Mouse (Mus musculus) adrenal gland, adult (tissue): Measurements from ENCODE around the gene Polr3g.
A peak's percentile ranks its signal among the peaks of the same experiment; 100 is the strongest.
"Not testable (repeated sequence)": the region's sequence is repeated elsewhere in the genome, so short reads cannot be mapped to it uniquely, and the experiment has no call there.

Experiments
- DNase-seq, 2 experiments: peaks; one replicate each; pipeline ENCODE4 v3.0.0; 2022 to 2023; ENCODE audit warnings: low spot score in 1 of 2; ENCODE audit not compliant: inconsistent age in 2 of 2

Polr3g gene

DNA sequence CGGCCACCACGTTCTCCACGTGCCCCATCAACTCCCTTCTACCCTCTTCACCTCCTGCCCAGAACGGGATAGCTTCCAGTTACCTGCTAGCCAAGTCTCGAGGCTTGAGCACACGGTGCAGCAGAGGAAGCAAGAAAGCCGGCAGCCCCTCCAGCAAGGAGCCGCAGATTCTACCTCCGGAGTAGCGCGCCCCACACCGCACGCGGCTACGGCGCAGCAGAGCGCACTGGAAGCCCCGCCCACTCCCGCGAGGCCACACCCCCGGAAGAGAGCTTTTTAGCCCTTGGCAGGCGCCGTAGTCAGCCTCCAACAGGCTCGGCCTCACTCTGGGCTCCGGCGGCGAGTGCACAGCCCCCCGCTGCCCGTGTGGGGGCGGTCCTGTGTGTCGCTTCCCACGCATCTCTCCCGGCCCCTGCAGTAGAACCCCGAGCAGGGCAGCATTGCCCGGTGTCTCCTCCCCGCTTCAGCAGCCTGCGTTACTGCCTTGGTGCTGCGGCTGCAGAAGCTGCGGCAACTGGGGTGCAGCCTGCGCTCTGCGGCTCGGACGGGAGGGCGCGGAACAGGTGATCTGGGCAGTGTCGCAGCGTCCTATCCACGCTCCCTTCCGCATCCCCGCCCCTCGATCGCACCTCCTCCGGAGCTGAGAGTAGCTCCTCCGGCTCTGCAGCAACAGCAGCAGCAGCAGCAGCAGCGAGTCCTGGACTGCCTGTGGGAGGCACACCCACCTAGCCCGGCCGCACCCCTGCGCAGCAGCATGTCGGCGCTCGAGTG, at the start of gene Polr3g, which contains the start of gene Mblac2:
Gene Polr3g (minus strand): TSS at position 239 of the 771 bp plus-strand sequence.
Gene Mblac2 (plus strand): TSS at position 567 of the 771 bp plus-strand sequence.
- DNase-seq, result peak; percentile 97 to 99

DNA sequence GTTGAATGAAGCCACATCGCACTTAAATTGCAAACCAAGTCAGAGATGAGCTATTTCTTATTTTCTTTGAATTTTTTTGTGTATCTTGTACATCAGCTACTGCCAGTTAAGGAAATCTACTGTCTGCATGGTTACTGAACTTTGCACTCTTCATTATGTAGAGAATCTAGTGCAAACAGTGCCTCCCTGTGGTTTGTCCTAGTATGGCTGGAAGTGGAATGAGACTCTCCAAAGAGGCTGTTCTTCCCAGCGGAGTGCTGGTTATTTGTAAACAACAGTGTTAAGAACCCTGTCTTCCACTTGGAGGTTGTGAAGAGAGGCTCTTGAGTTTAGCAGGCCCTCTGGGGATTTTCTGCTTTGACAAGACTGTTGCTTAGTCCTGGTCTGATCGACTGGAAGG, 49.6 kb upstream of the Polr3g start:
- DNase-seq, result peak; percentile 40 to 83

DNA sequence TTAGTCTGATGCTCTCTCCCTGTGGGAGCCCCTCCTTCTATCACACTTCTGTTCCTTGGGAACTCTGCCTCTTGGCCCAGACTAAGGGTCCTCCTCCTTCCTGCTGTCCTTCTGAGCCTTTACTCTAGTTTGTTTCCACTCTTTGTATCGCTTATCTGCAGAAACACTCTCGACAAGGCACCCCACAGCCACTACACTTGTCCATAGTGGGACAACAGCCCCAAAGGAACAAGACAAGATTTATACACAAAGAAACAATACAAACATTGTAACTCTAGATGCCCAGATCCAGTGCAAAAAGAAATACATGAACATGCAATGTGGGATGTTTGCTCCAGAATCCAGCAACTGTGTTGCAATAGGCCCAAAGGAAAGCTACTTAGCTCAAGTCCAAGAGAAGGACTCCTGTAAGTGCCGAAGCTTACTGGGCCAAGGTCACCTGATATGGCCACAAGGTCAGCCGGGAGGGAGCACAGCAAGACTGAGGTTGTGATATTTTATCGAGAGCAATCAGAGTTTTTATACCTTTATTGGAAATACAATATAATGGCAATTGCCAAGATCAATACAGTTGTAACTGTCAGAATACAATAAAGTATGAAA, 46.3 kb upstream of the Polr3g start:
- DNase-seq, result peak; percentile 45 to 72

DNA sequence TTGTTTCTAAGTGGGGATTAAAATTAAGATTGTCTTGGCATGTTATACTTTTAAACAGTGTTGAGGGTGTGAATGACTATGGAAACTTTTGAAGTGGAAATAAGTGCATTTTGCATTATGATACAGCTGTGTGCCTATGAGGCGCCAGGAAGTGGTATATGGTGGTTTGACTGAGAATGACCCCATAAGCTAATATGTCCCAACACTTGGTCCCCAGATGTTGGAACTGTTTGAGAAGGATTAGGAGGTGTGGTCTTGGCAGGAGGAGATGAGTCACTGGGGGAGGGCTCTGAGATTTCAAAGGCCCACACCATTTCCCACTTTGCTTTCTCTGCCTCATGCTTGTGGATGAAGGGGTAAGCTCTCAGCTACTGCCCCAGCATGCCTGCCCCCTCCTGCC, 44.5 kb upstream of the Polr3g start:
- no peak for DNase-seq

DNA sequence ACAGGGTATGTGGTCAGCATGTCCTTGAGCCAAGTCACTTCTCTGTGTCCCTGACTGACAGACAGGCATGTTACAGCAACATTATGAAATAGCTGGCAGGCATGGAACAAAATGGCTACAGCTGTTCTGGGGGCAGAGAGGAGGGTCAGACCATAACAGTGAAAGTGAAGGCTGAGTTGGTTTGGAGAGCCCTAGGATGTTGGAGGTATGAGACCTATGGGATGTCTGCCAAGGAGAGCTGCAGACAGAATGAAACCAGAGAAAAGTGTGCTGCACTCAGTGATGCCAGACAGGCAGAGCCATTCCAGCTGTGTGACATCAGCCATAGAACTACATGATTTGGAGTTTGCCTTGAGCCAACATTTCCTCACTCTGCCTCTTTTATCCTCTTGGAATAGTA, 44.1 kb upstream of the Polr3g start:
- peak in 1 of 2 experiments; percentile 70 for DNase-seq

DNA sequence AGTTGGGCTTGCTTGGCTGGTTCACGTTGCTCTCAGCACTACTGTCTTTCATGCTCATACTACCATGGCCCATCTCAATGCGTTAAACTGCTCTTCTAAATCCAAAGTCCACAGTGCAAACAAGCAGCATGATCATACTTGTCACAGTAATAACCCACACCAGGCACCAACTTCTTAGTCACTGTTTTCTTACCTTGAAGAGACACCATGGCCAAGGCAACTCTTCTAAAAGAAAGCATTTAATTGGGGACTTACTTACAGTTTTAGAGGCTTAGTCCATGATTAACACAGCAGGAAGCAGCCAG, 33.2 kb upstream of the Polr3g start:
- no peak for DNase-seq

DNA sequence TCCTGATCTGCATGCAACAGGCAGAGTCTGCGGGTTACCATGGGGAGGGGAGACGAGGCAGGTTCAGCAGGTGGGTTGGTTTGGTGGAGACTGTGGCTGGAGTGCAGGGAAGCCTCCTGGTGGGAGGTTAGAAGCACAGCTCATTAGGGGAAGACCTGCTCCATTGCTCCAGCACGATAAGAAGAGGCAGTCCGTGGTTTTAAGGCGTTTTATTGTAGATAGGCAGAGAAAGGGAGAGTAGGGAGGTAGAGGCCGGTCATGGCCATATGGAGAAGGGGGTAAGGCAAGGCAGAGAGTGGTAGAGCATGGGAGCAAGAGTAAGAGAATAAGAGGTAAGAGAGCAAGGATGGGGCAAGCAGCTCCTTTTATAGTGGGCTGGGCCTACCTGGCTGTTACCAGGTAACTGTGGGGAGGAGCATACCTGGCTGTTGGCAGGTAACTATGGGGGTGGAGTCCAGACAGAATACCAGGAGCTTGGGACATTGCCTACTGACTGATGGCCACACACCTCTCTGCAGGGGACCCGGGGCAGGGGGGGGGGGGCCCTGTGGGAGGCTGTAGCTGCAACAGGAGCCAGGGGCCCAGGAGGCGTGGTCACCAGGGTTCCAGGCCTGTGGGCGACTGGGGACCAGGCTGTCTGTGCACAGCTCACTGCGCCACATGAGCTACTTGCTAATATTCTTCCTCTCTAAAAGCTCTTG, 32.7 kb upstream of the Polr3g start:
- no peak for DNase-seq

DNA sequence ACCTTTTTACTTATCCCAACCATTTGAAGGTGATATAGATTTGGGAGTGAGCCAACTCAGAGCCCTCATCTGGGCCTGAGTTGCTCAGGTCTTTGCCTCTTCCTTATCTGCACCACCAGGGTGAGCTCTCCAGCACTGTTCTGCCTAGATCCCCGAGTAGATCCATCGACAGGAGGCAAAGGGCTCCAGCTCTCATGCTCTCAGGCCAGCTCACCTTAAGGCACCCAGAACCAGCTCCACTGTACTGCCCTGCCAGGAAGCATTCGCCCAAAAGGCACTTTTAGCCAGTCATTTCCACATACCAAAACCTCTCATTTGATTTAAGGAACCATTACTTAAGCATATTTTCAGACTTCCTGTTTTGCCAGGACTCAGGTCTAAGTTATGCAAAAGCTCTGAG, 30.1 kb upstream of the Polr3g start:
- no peak for DNase-seq

DNA sequence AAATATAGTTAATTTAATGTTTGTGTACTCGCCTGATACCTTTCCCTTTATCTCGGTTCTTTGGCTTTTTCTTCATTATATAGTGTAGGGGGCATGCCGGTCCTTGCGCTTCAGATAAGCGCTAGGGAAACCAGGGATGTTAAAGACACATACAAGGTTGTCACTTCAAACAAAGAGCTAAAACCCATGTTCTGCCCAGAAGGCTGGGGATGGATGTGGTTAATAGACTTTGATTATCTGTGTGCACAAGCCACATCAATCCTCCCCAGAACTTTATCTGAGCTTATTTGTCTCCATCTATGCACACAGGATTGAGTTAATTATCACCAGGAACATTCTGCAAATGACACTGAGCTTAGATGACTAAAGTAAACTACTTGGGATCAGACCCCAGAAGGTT, 25.8 kb upstream of the Polr3g start:
- no peak for DNase-seq

DNA sequence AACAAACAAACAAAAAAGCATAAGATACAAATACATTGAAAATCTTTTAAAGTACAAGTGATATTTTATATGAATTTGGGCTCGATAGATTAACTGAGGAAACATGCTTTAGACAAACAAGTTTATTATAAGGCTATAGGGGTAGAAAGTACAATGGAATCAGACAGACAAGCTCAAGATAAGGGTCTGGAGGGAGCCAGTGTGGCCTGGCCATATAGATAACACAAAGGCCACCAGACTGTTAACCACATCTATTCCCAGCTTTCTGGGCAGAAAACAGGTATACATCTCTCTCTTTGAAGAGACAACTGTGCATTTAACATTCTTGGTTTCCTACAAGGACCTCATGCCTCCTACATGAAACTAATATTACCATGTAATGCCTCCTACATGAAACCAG, 19.5 kb upstream of the Polr3g start:
- no peak for DNase-seq

DNA sequence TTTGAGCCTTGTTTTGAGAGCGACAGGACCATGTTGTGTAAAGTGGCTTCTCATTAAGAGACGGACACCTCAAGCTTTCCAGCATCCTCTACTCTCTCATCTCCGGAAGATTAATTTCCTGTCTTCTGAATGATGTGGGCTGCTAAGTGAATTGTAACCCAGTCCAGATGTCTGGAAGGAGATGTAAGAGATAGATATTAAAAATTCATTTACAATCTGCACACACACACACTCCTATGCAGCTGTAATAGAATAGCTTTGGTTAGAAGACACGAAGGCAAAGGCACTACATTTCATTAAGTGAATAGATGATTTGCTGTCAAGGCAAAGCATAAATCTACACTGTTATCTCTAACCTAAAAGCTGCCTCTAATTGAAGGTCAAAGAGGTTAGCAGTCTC, 18.3 kb upstream of the Polr3g start:
- no peak for DNase-seq

DNA sequence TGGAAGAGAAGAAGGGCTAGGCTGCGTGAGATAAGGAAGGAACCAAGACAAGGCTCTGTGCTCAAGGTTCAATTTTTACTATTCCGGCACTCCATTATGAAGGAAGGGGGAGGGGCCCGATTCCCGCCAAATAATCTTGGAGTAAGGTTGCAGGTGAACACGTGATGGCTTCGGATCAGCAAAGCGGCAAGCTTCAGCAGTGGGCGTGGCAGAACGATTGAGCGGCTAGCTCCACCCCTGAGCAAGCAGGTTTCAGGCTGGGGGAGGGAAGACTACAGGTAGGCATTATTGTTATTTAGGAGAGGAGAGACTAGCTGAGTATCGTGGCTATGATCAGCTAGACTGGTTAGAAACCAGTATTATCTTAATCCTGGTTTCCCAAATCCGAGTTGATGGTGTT, 17.3 kb upstream of the Polr3g start:
- not testable (repeated sequence) for DNase-seq

DNA sequence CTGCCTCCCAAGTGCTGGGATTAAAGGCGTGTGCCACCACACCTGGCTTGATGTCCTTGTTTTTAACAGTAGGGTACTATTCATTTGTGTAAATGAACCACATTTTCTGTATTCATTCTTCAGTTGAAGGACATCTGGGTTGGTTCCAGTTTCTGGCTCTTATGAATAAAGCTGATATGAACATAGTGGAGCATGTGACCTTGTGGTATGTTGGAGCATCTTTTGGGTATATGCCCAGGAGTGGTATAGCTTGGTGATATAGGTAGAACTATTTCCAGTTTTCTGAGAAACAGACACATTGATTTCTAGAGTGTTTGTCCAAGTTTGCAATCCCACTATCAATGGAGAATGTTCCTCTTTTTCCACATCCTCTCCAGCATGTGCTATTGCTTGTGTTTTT, 3.1 kb upstream of the Polr3g start:
- no peak for DNase-seq

DNA sequence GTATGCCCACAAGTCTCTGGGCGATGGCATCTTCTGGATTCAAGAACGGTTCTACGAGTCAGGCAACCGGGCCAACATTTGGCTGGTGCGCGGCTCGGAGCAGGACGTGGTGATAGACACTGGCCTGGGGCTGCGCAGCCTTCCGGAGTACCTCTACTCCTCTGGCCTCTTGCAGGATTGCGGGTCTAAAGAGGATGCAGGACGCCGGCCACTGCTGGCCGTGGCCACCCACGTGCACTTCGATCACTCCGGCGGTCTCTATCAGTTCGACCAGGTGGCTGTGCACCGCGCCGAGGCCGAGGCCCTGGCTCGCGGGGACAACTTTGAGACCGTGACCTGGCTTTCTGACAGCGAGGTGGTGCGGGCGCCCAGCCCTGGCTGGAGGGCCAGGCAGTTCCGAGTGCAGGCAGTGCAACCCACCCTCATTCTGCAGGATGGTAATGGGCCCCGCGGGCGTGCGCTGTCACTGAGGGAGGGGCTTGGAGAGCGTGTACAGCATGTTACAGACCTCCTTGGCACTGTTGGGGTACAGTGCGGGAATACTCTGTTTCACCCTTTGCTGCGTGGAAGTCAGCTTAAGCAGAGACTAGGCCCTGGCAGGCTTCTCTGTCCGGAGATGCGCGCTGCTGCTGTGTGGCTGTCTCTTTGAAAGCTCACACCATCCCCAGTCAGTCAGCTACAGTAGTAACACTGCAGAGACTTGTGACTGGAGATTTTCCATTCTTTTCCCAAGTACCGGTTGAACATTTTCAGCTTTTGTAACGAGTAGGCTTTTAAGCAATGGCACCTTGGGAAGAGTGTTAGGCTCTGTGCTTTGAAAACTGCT, 946 bp upstream of the Polr3g start:
- peak in 1 of 2 experiments; percentile 59 for DNase-seq

DNA sequence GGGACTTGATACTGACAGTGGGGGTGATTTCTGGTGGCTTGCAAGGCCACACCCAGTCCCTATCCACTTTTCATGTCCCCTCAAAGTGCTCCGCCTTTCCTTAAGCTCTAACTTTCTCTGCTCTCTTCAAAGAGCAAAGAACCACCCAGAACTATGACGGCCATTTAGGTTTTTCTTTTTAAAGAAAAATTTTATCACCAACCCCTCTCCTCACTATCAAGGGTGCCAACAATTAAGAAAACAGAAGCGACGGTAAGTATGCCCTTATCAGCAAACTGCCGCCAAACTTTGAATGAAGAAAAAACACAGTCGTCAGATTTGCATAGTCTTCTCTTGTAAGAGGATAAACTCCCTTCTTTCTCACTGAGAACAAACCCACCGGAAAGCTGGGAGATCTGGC, 547 bp downstream of the Polr3g start:
- DNase-seq, result no peak

DNA sequence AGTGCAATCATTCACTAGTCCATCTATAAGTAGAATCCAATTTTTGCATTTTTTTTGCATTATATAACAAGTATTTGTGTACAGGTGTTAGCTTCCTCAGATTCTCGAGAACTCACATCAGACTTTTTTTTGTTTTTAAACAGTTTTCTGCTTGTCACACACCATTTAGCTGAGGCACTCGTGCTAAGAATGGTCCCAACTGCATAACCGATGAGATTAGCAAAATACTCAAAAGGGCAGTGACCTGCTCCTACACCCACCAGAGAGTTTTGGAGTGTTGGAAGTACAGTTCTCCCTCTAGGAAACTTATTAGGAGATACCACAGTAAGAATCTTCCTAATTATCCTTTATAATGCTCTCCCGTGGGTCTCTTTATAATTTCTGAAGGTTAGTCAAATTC, 1.0 kb downstream of the Polr3g start:
- DNase-seq, result no peak

DNA sequence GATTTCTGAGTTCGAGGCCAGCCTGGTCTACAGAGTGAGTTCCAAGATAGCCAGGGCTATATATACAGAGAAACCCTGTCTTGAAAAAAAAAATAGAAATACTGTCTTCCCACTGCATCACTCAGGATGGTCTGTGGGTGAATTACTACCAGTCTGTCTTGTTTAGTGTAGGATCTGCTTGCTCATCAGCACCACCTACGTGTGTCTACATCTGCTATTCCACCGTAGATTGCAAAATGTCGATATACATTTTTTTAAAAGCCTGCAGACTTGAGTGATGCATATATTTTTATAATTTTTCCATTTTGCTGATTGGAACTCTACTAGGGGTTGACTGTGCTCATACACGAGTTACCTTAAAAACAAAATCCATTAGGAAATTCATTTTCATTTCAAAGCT, 4.5 kb downstream of the Polr3g start:
- DNase-seq, result no peak

DNA sequence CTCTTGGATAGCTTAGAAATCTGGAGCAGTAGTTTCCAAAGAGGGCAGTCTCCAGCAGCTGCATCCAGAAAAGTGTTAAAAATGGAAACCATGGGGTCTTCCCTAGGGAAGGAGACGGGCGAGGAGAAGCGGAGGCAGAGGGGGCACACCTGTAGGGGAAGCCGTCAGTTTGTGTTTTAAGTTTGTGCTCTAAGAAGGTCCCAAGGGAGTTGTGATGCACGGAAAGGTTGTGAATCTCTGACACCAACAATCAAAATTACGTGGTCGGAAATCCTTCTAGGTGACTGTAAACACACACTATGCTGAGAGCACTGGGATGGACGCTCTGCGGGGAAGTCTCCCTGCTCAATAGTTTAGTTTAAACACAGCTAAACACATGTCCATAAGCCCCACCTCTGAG, 7.2 kb downstream of the Polr3g start:
- DNase-seq, result no peak

DNA sequence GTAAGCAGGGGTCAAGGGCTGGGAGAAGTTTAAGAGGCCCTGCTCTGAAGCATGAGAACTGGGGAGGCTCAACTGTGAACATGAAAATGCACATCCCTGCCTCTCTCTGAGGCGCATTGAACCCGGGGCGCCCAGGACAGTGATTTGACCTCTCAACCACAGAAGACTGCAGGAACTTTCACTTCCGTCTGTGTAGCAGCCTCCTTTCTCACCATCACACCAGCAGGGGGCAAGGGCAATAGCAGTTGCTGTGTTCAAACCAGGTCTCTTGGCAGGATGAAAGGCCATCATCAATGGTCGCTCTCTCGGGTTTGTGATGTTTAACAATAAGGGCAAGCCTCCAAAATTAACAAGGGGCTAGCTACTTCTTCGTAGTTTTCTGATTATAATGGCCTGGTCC, 7.7 kb downstream of the Polr3g start:
- DNase-seq, result no peak

DNA sequence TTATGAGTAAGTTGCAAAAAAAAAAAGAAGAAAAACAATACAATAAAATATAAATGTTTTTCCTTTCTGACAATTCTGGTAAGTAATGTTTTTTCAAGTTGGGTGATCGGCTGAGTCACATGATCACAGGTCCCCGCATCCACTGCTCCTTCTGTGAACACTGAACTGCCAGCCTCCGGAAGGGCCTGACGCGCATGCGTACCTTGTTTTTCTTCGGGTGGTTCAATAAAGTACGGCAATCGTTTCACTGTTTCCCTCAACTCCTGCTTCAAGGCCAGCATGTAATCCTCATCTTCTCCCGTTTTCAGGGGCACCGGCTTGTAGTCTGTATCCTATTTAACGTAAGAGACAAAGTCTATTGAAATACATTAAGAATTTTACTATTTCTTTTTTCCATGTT, 16.4 kb downstream of the Polr3g start:
- DNase-seq, result no peak

DNA sequence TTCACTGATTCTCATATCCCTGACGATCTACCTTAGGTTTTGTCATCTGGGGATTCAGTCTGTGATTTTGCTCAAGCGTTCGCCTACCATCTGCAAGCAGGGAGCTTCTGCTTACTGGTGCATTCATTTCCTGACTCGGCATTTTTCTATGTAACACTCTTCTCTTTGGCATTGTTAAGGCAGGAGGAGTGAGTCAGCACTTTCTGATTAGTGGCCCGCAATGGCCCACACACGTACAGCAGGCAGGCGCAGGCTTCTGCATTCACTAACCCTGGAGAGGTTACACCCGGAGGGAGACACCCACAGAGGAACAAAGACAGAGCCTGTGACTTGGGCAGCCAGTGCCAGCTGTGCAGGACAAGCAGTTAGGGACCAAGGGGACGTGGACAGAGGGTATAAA, 19.2 kb downstream of the Polr3g start:
- DNase-seq, result peak in 1 of 2 experiments; percentile 43
